Mouse (Mus musculus) hindbrain, postnatal 0 days (tissue): ENCODE measurements around the gene Mrps35. TPM values are rescaled to one million over a fixed set of nuclear protein-coding genes. Genes with fewer than 3 reads are reported as not detected.

Experiments
- ATAC-seq: fragments of 200-750 bp; cut with Nextera tagmentation; 2 replicates; pipeline ENCODE4 v1.8.0; 2017; ENCODE audit warnings: mild to moderate bottlenecking, moderate TSS enrichment, moderate library complexity
- DNase-seq: peaks from one replicate; pipeline ENCODE4 v3.0.0-alpha.2; 2015; ENCODE audit warnings: low spot score
- H3K27ac ChIP-seq: fragments of 300-500 bp; sonication (generic); 2 replicates; pipeline ENCODE4 v1.5.1; 2014; ENCODE audit warnings: mild to moderate bottlenecking
- H3K27me3 ChIP-seq: fragments of 300-500 bp; sonication (generic); 2 replicates; pipeline ENCODE4 v1.6.1; 2014; ENCODE audit warnings: low read length, mixed read lengths; ENCODE audit not compliant: insufficient read depth
- H3K36me3 ChIP-seq: fragments of 300-500 bp; sonication (generic); 2 replicates; pipeline ENCODE4 v1.6.1; 2014; ENCODE audit warnings: low read length, mixed read lengths; ENCODE audit not compliant: insufficient read depth
- H3K4me1 ChIP-seq: fragments of 300-500 bp; sonication (generic); 2 replicates; pipeline ENCODE4 v1.6.1; 2014; ENCODE audit warnings: antibody characterized with exemption, low read length, mixed read lengths; ENCODE audit not compliant: insufficient read depth
- H3K4me2 ChIP-seq: fragments of 300-500 bp; sonication (generic); 2 replicates; pipeline ENCODE4 v1.6.1; 2014; ENCODE audit warnings: low read depth, mild to moderate bottlenecking, low read length, moderate library complexity, mixed read lengths
- H3K4me3 ChIP-seq: fragments of 300-500 bp; sonication (generic); 2 replicates; pipeline ENCODE4 v1.5.1; 2014; ENCODE audit warnings: low read length
- H3K9ac ChIP-seq: fragments of 300-500 bp; sonication (generic); replicated peaks from 2 replicates; pipeline ENCODE4 v1.6.1; 2014; ENCODE audit warnings: mild to moderate bottlenecking, low read length, moderate library complexity, mixed read lengths
- H3K9me3 ChIP-seq: fragments of 300-500 bp; sonication (generic); 2 replicates; pipeline ENCODE4 v1.6.1; 2016; ENCODE audit warnings: low read length, mixed read lengths
- CTCF ChIP-seq: IDR thresholded peaks from 2 replicates; pipeline ENCODE4 v1.5.1; 2016; ENCODE audit warnings: antibody characterized with exemption, control low read depth, low read depth
- WGBS: fragments of 180-500 bp; shearing (Covaris S2); extraction: QIAGEN DNeasy Blood & Tissue Kit; methylation state at CpG from one replicate; pipeline ENCODE4 v1.1.7; 2014; 5-methylcytosine and 5-hydroxymethylcytosine counted together
- polyA plus RNA-seq: library from polyadenylated mRNA; unstranded; fragments of >200 nt; fragmentation: Nextera tagmentation; extraction: Ambion mirVana; gene quantifications from 2 replicates; pipeline ENCODE4 v1.2.1, GENCODE M21; 2015
- total RNA-seq: library from RNA; depleted of rRNA; stranded (reverse); fragments of >200 nt; gene quantifications from 2 replicates; pipeline ENCODE4 v1.2.3, GENCODE M21; 2014

Mrps35 gene
- total and polyA plus RNA-seq, 2 experiments from 2014 or later = 8.3 to 78.5 TPM

GRCm38 (mm10) chr6:147028396-147028795 is 14.2 kb upstream of the Mrps35 start:
- Histone ChIP-seq H3K9ac (no peak overlapping the region), H3K27me3 (no peaks in the 10 kb centered on the region), H3K9me3 (no peaks in the 10 kb centered on the region), H3K4me2 (no peak overlapping the region), H3K27ac (no peak overlapping the region), H3K4me1 (no peaks in the 10 kb centered on the region), H3K36me3 (0 out of 2 replicates have a peak, but pooled peaks cover 3% of the 10 kb centered on the region), H3K4me3 (no peak overlapping the region)
- DNase-seq (no peak), ATAC-seq (no peak)
- WGBS = 83% methylated on average over 2 of the region's 2 CpGs
- TF ChIP-seq CTCF = no peak

- H3K4me3 ChIP-seq = no peak overlapping the region
- no peaks in the 10 kb centered on the region for H3K27me3 ChIP-seq
- TF ChIP-seq CTCF = no peak
- no peaks in the 10 kb centered on the region for H3K9me3 ChIP-seq
- 0 out of 2 replicates have a peak, but pooled peaks cover 3% of the 10 kb centered on the region for H3K36me3 ChIP-seq
- H3K9ac ChIP-seq = no peak overlapping the region
- DNase-seq (no peak), ATAC-seq (no peak)
- H3K4me1 ChIP-seq = no peaks in the 10 kb centered on the region
- H3K27ac ChIP-seq = no peak overlapping the region
- WGBS = 89% methylated on average over 9 of the region's 9 CpGs
- H3K4me2 ChIP-seq = no peak overlapping the region
Measured at GRCm38 (mm10) chr6:147029591-147029990, 13.0 kb upstream of the Mrps35 start.

- peak; percentile 50 for DNase-seq
- ATAC-seq = no peak
- no peak overlapping the region for H3K4me3 ChIP-seq
- H3K9ac ChIP-seq = no peak overlapping the region
- H3K4me2 ChIP-seq = no peak overlapping the region
- no peaks in the 10 kb centered on the region for H3K4me1 ChIP-seq
- WGBS = 70% methylated on average over 15 of the region's 15 CpGs
- H3K36me3 ChIP-seq = 0 out of 2 replicates have a peak, but pooled peaks cover 3% of the 10 kb centered on the region
- no peaks in the 10 kb centered on the region for H3K27me3 ChIP-seq
- H3K27ac ChIP-seq = no peak overlapping the region
- H3K9me3 ChIP-seq = no peaks in the 10 kb centered on the region
- no peak for TF ChIP-seq CTCF
Measured at GRCm38 (mm10) chr6:147030096-147030885, 12.3 kb upstream of the Mrps35 start.

- Histone ChIP-seq H3K27ac (no peak within 1 kb of the TSS), H3K27me3 (no peaks in the 10 kb centered on the region), H3K9me3 (no peaks in the 10 kb centered on the region), H3K4me3 (no peak within 1 kb of the TSS), H3K4me2 (no peak within 1 kb of the TSS), H3K4me1 (no peaks in the 10 kb centered on the region), H3K36me3 (0 out of 2 replicates have a peak, but pooled peaks cover 3% of the 10 kb centered on the region), H3K9ac (no peak within 1 kb of the TSS)
- ATAC-seq (no peak), DNase-seq (no peak)
- 36% methylated on average over 13 of the region's 13 CpGs for WGBS
- TF ChIP-seq CTCF = no peak
Measured at GRCm38 (mm10) chr6:147032303-147032925, 10.2 kb upstream of the Mrps35 start, which contains the start of gene Rep15. Gene Rep15, plus strand, starts transcription at chr6:147032584.

- peak overlapping the region; percentile 89; the same call in 1 of the 2 replicates for H3K9ac ChIP-seq
- H3K36me3 ChIP-seq = peaks cover 10% of the 10 kb centered on the region
- WGBS = 48% methylated on average over 7 of the region's 7 CpGs
- ATAC-seq (no peak), DNase-seq (no peak)
- H3K4me1 ChIP-seq = peaks cover 7% of the 10 kb centered on the region; the same call in 1 of the 2 replicates
- H3K4me3 ChIP-seq = peak overlapping the region; percentile 84
- TF ChIP-seq CTCF = no peak
- 0 out of 2 replicates have a peak, but pooled peaks cover 4% of the 10 kb centered on the region for H3K27me3 ChIP-seq
- no peak overlapping the region for H3K27ac ChIP-seq
- peak overlapping the region; percentile 77 for H3K4me2 ChIP-seq
- no peaks in the 10 kb centered on the region for H3K9me3 ChIP-seq
Measured at GRCm38 (mm10) chr6:147043633-147044032, 1.1 kb downstream of the Mrps35 start.

GRCm38 (mm10) chr6:147049239-147049805 is 6.8 kb downstream of the Mrps35 start:
- Histone ChIP-seq H3K4me2 (no peak overlapping the region), H3K36me3 (peaks cover 47% of the 10 kb centered on the region)
- no peak for ATAC-seq

More at GRCm38 (mm10) chr6:147049239-147049805, 6.8 kb downstream of the Mrps35 start:
- no peak overlapping the region for H3K27ac ChIP-seq
- no peak for TF ChIP-seq CTCF
- H3K27me3 ChIP-seq = no peaks in the 10 kb centered on the region
- WGBS = 95% methylated on average over 13 of the region's 13 CpGs
- no peak overlapping the region for H3K4me3 ChIP-seq
- H3K9ac ChIP-seq = no peak overlapping the region
- DNase-seq = no peak
- no peaks in the 10 kb centered on the region for H3K9me3 ChIP-seq
- no peaks in the 10 kb centered on the region for H3K4me1 ChIP-seq
